9 mouse cellular contexts compared by ENCODE assay signal in genomic region chr10:3892368-3892767, GRCm38 (mm10).
DNase-seq lines count a peak whose midpoint lies in the region; ATAC-seq and TF ChIP-seq lines count a peak whose summit lies in the region.
"Had no signal": no experiment of that assay in that cellular context is flagged by ENCODE, and none has a peak within 500 bp of the region (broad histone marks: within the 10 kb centered on the region; RNA-seq: fewer than 3 reads in every experiment).

No protein-coding gene starts in this region.

- TF ChIP-seq CTCF in layer of hippocampus, adult 2 months (conservative IDR thresholded peaks at IDR 0.05), result no peak

- no peaks in the 10 kb centered on the region for H3K9me3 ChIP-seq in heart, embryonic 10.5 days
- H3K9me3 ChIP-seq in embryonic facial prominence, embryonic 14.5 days (ENCODE audit: control insufficient read depth, low read length), result no peaks in the 10 kb centered on the region
- H3K9me3 ChIP-seq in midbrain, embryonic 13.5 days, result no peaks in the 10 kb centered on the region

- H3K4me3 ChIP-seq in heart, embryonic 10.5 days, result no peak overlapping the region
- H3K4me3 ChIP-seq in layer of hippocampus, adult 2 months, result no peak overlapping the region
- H3K4me3 ChIP-seq in embryonic facial prominence, embryonic 14.5 days (ENCODE audit: low read depth, low read length), result no peak overlapping the region
- no peak overlapping the region for H3K4me3 ChIP-seq in midbrain, embryonic 13.5 days (replicated peaks)

- peaks cover 15% of the 10 kb centered on the region; the same call in 1 of the 2 replicates for H3K4me1 ChIP-seq in heart, embryonic 10.5 days
- peaks cover 19% of the 10 kb centered on the region for H3K4me1 ChIP-seq in embryonic facial prominence, embryonic 14.5 days (ENCODE audit: control insufficient read depth, insufficient read depth, low read length)
- H3K4me1 ChIP-seq in midbrain, embryonic 13.5 days (replicated peaks), result peaks cover 33% of the 10 kb centered on the region

- H3K36me3 ChIP-seq in heart, embryonic 10.5 days, result no peaks in the 10 kb centered on the region
- H3K36me3 ChIP-seq in embryonic facial prominence, embryonic 14.5 days (ENCODE audit: control insufficient read depth, insufficient read depth, low read length), result no peaks in the 10 kb centered on the region
- no peaks in the 10 kb centered on the region for H3K36me3 ChIP-seq in midbrain, embryonic 13.5 days

- WGBS in heart, embryonic 10.5 days, result 56% methylated on average over 3 of the region's 3 CpGs
- WGBS in embryonic facial prominence, embryonic 14.5 days, result 47% methylated on average over 3 of the region's 3 CpGs
- WGBS in midbrain, embryonic 13.5 days, result 28% methylated on average over 3 of the region's 3 CpGs

- ATAC-seq in embryonic facial prominence, embryonic 14.5 days (ENCODE audit: low read depth), result no peak
- ATAC-seq in midbrain, embryonic 13.5 days, result peak; percentile 49
- ATAC-seq: intestine, postnatal 0 days had no signal

- H3K9ac ChIP-seq in embryonic facial prominence, embryonic 14.5 days (ENCODE audit: low read depth, low read length), result no peak overlapping the region
- no peak overlapping the region for H3K9ac ChIP-seq in midbrain, embryonic 13.5 days (replicated peaks)

- H3K4me2 ChIP-seq in embryonic facial prominence, embryonic 14.5 days (ENCODE audit: low read depth, low read length), result no peak overlapping the region
- no peak overlapping the region for H3K4me2 ChIP-seq in midbrain, embryonic 13.5 days (replicated peaks)

- H3K27me3 ChIP-seq in heart, embryonic 10.5 days (ENCODE audit: insufficient read depth, poor library complexity, severe bottlenecking), result no peaks in the 10 kb centered on the region
- no peaks in the 10 kb centered on the region for H3K27me3 ChIP-seq in embryonic facial prominence, embryonic 14.5 days (replicated peaks; ENCODE audit: control insufficient read depth, insufficient read depth, low read length)
- no peaks in the 10 kb centered on the region for H3K27me3 ChIP-seq in midbrain, embryonic 13.5 days

- H3K27ac ChIP-seq in heart, embryonic 10.5 days, result peak overlapping the region; percentile 52; the same call in 1 of the 2 replicates
- H3K27ac ChIP-seq in layer of hippocampus, adult 2 months, result peak overlapping the region; percentile 64
- peak overlapping the region; percentile 66 for H3K27ac ChIP-seq in embryonic facial prominence, embryonic 14.5 days (replicated peaks; ENCODE audit: low read depth, low read length)
- H3K27ac ChIP-seq in midbrain, embryonic 13.5 days, result peak overlapping the region; percentile 75

- no peak for DNase-seq in heart, embryonic 10.5 days (ENCODE audit: low spot score)
- no peak for DNase-seq in heart, adult 8-10 months (ENCODE audit: low spot score)
- DNase-seq in layer of hippocampus, adult 2 months (ENCODE audit: low spot score in 2 of 2), result no peak
- DNase-seq in layer of hippocampus, postnatal 25 days (ENCODE audit: extremely low spot score in 1 of 2, low spot score in 1 of 2), result no peak
- peak; percentile 16 for DNase-seq in embryonic facial prominence, embryonic 14.5 days (ENCODE audit: low spot score)
- DNase-seq in lung, postnatal 14 days, result no peak
- no peak for DNase-seq in natural killer cell, adult 2 months (ENCODE audit: low spot score in 2 of 2)
